Mouse (Mus musculus): Measurements from ENCODE around the gene Rad51d. TPM values are rescaled to one million over a fixed set of nuclear protein-coding genes. Genes with fewer than 3 reads are reported as not detected.

Rad51d gene
- polyA plus RNA-seq, 1 experiment: 9.1 TPM

DNA sequence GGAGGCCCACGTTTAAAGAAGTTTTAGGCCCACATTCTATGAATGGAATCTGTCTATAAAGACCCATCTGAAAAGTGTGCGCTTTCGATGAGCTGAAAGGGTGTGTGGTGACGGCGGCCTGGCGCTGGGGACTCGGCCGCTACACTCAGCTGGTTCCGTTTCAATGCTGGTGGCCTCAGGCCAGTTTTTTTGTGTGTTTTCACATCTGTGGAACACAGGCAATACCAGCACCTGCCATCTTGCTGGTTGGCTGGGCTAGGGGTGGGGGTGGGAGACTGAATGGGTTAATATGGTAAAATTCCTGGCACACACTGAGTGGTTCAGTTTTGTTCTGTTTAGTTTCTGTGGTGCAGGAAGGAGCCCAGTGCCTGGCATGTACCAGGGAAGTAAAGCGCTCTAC, 34.4 kb downstream of the Rad51d start:
- Histone ChIP-seq H3K79me2 (ENCODE audit: control insufficient read depth, insufficient read depth) (no peaks in the 10 kb centered on the region), H3K4me3 (no peak overlapping the region), H3K4me2 (ENCODE audit: low read depth) (no peak overlapping the region), H3ac (ENCODE audit: control insufficient read depth, insufficient read length) (no peak overlapping the region), H3K36me3 (ENCODE audit: control insufficient read depth, insufficient read depth) (no peaks in the 10 kb centered on the region), H3K27me3 (ENCODE audit: control insufficient read depth, insufficient read depth, insufficient read length) (no peaks in the 10 kb centered on the region)
- TF ChIP-seq TCF12 (IDR thresholded peaks at IDR 0.05; ENCODE audit: insufficient read depth, poor library complexity, severe bottlenecking) (no peak), USF1 (IDR thresholded peaks at IDR 0.05; ENCODE audit: low read depth) (no peak), TCF3 (IDR thresholded peaks at IDR 0.05; ENCODE audit: insufficient read length, low read depth) (no peak), MYOD1 (IDR thresholded peaks at IDR 0.05; ENCODE audit: control insufficient read depth in 1 of 3, insufficient read length in 2 of 3, low read depth in 2 of 3) (no peak), REST (IDR thresholded peaks at IDR 0.05; ENCODE audit: insufficient read depth, insufficient read length) (no peak), POLR2A (IDR thresholded peaks at IDR 0.05; ENCODE audit: insufficient read length, low read depth) (no peak), POLR2AphosphoS2 (IDR thresholded peaks at IDR 0.05; ENCODE audit: insufficient read length, low read depth) (no peak), MAX (IDR thresholded peaks at IDR 0.05; ENCODE audit: low read depth) (no peak), SRF (IDR thresholded peaks at IDR 0.05; ENCODE audit: control insufficient read depth, insufficient read length, low read depth) (no peak), E2F4 (IDR thresholded peaks at IDR 0.05; ENCODE audit: insufficient read depth) (no peak), CEBPB (IDR thresholded peaks at IDR 0.05; ENCODE audit: insufficient read depth, poor library complexity, severe bottlenecking) (no peak), MYOG (IDR thresholded peaks at IDR 0.05; ENCODE audit: control insufficient read depth in 1 of 3, insufficient read depth in 1 of 3, insufficient read length in 2 of 3, low read depth in 2 of 3) (no peak)

GRCm38 (mm10) chr11:82855327-82855973, 35.0 kb downstream of the Rad51d start:
- Histone ChIP-seq H3K4me2 (ENCODE audit: low read depth) (no peak overlapping the region), H3K36me3 (ENCODE audit: control insufficient read depth, insufficient read depth) (no peaks in the 10 kb centered on the region), H3ac (ENCODE audit: control insufficient read depth, insufficient read length) (no peak overlapping the region), H3K79me2 (ENCODE audit: control insufficient read depth, insufficient read depth) (no peaks in the 10 kb centered on the region), H3K27me3 (ENCODE audit: control insufficient read depth, insufficient read depth, insufficient read length) (no peaks in the 10 kb centered on the region), H3K4me3 (no peak overlapping the region)
- no peak for TF ChIP-seq SRF (IDR thresholded peaks at IDR 0.05; ENCODE audit: control insufficient read depth, insufficient read length, low read depth)
- TF ChIP-seq REST (IDR thresholded peaks at IDR 0.05; ENCODE audit: insufficient read depth, insufficient read length): no peak
- TF ChIP-seq MYOD1 (IDR thresholded peaks at IDR 0.05; ENCODE audit: control insufficient read depth in 1 of 3, insufficient read length in 2 of 3, low read depth in 2 of 3): no peak
- no peak for TF ChIP-seq MYOG (IDR thresholded peaks at IDR 0.05; ENCODE audit: control insufficient read depth in 1 of 3, insufficient read depth in 1 of 3, insufficient read length in 2 of 3, low read depth in 2 of 3)
- no peak for TF ChIP-seq USF1 (IDR thresholded peaks at IDR 0.05; ENCODE audit: low read depth)
- no peak for TF ChIP-seq TCF12 (IDR thresholded peaks at IDR 0.05; ENCODE audit: insufficient read depth, poor library complexity, severe bottlenecking)
- TF ChIP-seq MAX (IDR thresholded peaks at IDR 0.05; ENCODE audit: low read depth): no peak
- no peak for TF ChIP-seq E2F4 (IDR thresholded peaks at IDR 0.05; ENCODE audit: insufficient read depth)
- no peak for TF ChIP-seq TCF3 (IDR thresholded peaks at IDR 0.05; ENCODE audit: insufficient read length, low read depth)
- no peak for TF ChIP-seq POLR2A (IDR thresholded peaks at IDR 0.05; ENCODE audit: insufficient read length, low read depth)
- no peak for TF ChIP-seq POLR2AphosphoS2 (IDR thresholded peaks at IDR 0.05; ENCODE audit: insufficient read length, low read depth)
- TF ChIP-seq CEBPB (IDR thresholded peaks at IDR 0.05; ENCODE audit: insufficient read depth, poor library complexity, severe bottlenecking): no peak

- no peaks in the 10 kb centered on the region for H3K36me3 ChIP-seq (ENCODE audit: control insufficient read depth, insufficient read depth)
- TF ChIP-seq CEBPB (IDR thresholded peaks at IDR 0.05; ENCODE audit: insufficient read depth, poor library complexity, severe bottlenecking) (no peak), REST (IDR thresholded peaks at IDR 0.05; ENCODE audit: insufficient read depth, insufficient read length) (no peak), MAX (IDR thresholded peaks at IDR 0.05; ENCODE audit: low read depth) (no peak), POLR2AphosphoS2 (IDR thresholded peaks at IDR 0.05; ENCODE audit: insufficient read length, low read depth) (no peak), TCF3 (IDR thresholded peaks at IDR 0.05; ENCODE audit: insufficient read length, low read depth) (no peak), POLR2A (IDR thresholded peaks at IDR 0.05; ENCODE audit: insufficient read length, low read depth) (no peak), SRF (IDR thresholded peaks at IDR 0.05; ENCODE audit: control insufficient read depth, insufficient read length, low read depth) (no peak), USF1 (IDR thresholded peaks at IDR 0.05; ENCODE audit: low read depth) (no peak), TCF12 (IDR thresholded peaks at IDR 0.05; ENCODE audit: insufficient read depth, poor library complexity, severe bottlenecking) (no peak)
These were observed 36.3 kb downstream of the Rad51d start for GRCm38 (mm10) chr11:82854111-82854510.

DNA sequence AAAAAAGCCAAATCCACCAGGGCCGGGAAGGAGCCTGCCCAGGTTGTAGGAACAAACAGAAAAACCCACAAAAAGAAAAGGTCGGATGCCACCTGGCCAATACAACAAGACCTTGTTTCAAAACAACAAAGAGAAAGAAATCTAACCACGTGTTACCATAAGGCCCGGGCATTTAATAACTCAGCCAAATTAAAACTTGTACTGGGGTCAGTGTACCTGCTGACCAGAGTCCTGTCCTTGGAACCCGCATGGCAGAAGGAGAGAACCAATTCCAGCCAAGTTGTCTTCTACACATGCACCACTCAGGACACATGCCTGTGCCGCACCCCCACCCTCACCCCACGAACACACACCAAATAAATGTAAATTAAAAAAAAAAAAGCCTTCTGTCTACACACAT, 37.5 kb downstream of the Rad51d start:
- Histone ChIP-seq H3K4me3 (no peak overlapping the region), H3K4me2 (ENCODE audit: low read depth) (no peak overlapping the region), H3K27me3 (ENCODE audit: control insufficient read depth, insufficient read depth, insufficient read length) (no peaks in the 10 kb centered on the region), H3ac (ENCODE audit: control insufficient read depth, insufficient read length) (no peak overlapping the region), H3K36me3 (ENCODE audit: control insufficient read depth, insufficient read depth) (no peaks in the 10 kb centered on the region), H3K79me2 (ENCODE audit: control insufficient read depth, insufficient read depth) (no peaks in the 10 kb centered on the region)
- TF ChIP-seq REST (IDR thresholded peaks at IDR 0.05; ENCODE audit: insufficient read depth, insufficient read length): no peak
- no peak for TF ChIP-seq SRF (IDR thresholded peaks at IDR 0.05; ENCODE audit: control insufficient read depth, insufficient read length, low read depth)
- TF ChIP-seq POLR2AphosphoS2 (IDR thresholded peaks at IDR 0.05; ENCODE audit: insufficient read length, low read depth): no peak
- no peak for TF ChIP-seq MYOG (IDR thresholded peaks at IDR 0.05; ENCODE audit: control insufficient read depth in 1 of 3, insufficient read depth in 1 of 3, insufficient read length in 2 of 3, low read depth in 2 of 3)
- TF ChIP-seq MAX (IDR thresholded peaks at IDR 0.05; ENCODE audit: low read depth): no peak
- no peak for TF ChIP-seq CEBPB (IDR thresholded peaks at IDR 0.05; ENCODE audit: insufficient read depth, poor library complexity, severe bottlenecking)
- TF ChIP-seq POLR2A (IDR thresholded peaks at IDR 0.05; ENCODE audit: insufficient read length, low read depth): no peak

More at GRCm38 (mm10) chr11:82854111-82854510, 36.3 kb downstream of the Rad51d start:
- H3ac ChIP-seq (ENCODE audit: control insufficient read depth, insufficient read length): no peak overlapping the region
- no peak overlapping the region for H3K4me3 ChIP-seq
- H3K4me2 ChIP-seq (ENCODE audit: low read depth): no peak overlapping the region
- no peaks in the 10 kb centered on the region for H3K79me2 ChIP-seq (ENCODE audit: control insufficient read depth, insufficient read depth)
- H3K27me3 ChIP-seq (ENCODE audit: control insufficient read depth, insufficient read depth, insufficient read length): no peaks in the 10 kb centered on the region

All from myocyte (in vitro differentiated cells).